Mouse (Mus musculus) bone marrow macrophage, adult 2 months (primary cell): ENCODE data around the gene Nlgn3.

Source experiments
- CTCF ChIP-seq: IDR thresholded peaks from 2 replicates; pipeline ENCODE4 v1.5.1; 2012; ENCODE audit warnings: low read depth, mild to moderate bottlenecking, low read length, moderate library complexity
- POLR2A ChIP-seq: IDR thresholded peaks from 2 replicates; pipeline ENCODE4 v1.6.1; 2012; ENCODE audit warnings: mild to moderate bottlenecking, low read depth, low read length, borderline replicate concordance

GRCm38 (mm10) chrX:101288432-101288831 is 10.5 kb upstream of the Nlgn3 start:
- TF ChIP-seq CTCF (no peak), POLR2A (no peak)
